Mouse (Mus musculus) liver, embryonic 14.5 days (tissue): ENCODE results near the gene Flt3l. TPM values are rescaled to one million over a fixed set of nuclear protein-coding genes. Genes with fewer than 3 reads are reported as not detected.

Source experiments
- ATAC-seq: fragments of 200-750 bp; cut with Nextera tagmentation; 2 replicates; pipeline ENCODE4 v1.8.0; 2017; ENCODE audit warnings: moderate number of reproducible peaks, mild to moderate bottlenecking, moderate library complexity; ENCODE audit not compliant: insufficient read depth
- DNase-seq, 3 experiments: peaks; one replicate each; pipeline ENCODE4 v3.0.0-alpha.2; 2012 to 2013; ENCODE audit warnings: low read depth in 3 of 3, low spot score in 3 of 3
- H3K27ac ChIP-seq: fragments of 300-500 bp; sonication (generic); 2 replicates; pipeline ENCODE4 v1.5.1; 2014; ENCODE audit warnings: moderate library complexity, mild to moderate bottlenecking, control low read depth, inconsistent platforms
- H3K27me3 ChIP-seq: fragments of 300-500 bp; sonication (generic); 2 replicates; pipeline ENCODE4 v1.6.1; 2014; ENCODE audit warnings: mild to moderate bottlenecking, low read length, moderate library complexity; ENCODE audit not compliant: control insufficient read depth, insufficient read depth
- H3K36me3 ChIP-seq: fragments of 300-500 bp; sonication (generic); replicated peaks from 2 replicates; pipeline ENCODE4 v1.6.1; 2014; ENCODE audit warnings: low read depth; ENCODE audit not compliant: control insufficient read depth, insufficient read depth
- H3K4me1 ChIP-seq, 2 experiments: fragments of 200-500 bp in 1 of 2; fragments of 300-500 bp in 1 of 2; sonication (generic) in 1 of 2; replicated peaks; 2 replicates each; pipeline ENCODE4 v1.6.1; 2012 to 2014; ENCODE audit warnings: antibody characterized with exemption in 1 of 2, inconsistent platforms in 1 of 2, low read length in 1 of 2; ENCODE audit not compliant: control insufficient read depth in 2 of 2, insufficient read depth in 2 of 2
- H3K4me2 ChIP-seq: fragments of 300-500 bp; sonication (generic); 2 replicates; pipeline ENCODE4 v1.6.1; 2014; ENCODE audit warnings: low read depth, mild to moderate bottlenecking, control low read depth, moderate library complexity
- H3K4me3 ChIP-seq, 2 experiments: fragments of 200-500 bp in 1 of 2; fragments of 300-500 bp in 1 of 2; sonication (generic) in 1 of 2; 2 replicates each; pipeline ENCODE4 v1.5.1; 2012 to 2014; ENCODE audit warnings: low read depth in 2 of 2, low read length in 2 of 2, mild to moderate bottlenecking in 2 of 2, control low read depth in 1 of 2, inconsistent platforms in 1 of 2, moderate library complexity in 1 of 2; ENCODE audit not compliant: insufficient read depth in 1 of 2
- H3K9ac ChIP-seq: fragments of 300-500 bp; sonication (generic); replicated peaks from 2 replicates; pipeline ENCODE4 v1.6.1; 2014; ENCODE audit warnings: mild to moderate bottlenecking, control low read depth, moderate library complexity
- H3K9me3 ChIP-seq: fragments of 300-500 bp; sonication (generic); 2 replicates; pipeline ENCODE4 v1.6.1; 2016; ENCODE audit warnings: low read length, mixed read lengths; ENCODE audit not compliant: control insufficient read depth
- CTCF ChIP-seq: IDR thresholded peaks from 2 replicates; pipeline ENCODE4 v1.5.1; 2016; ENCODE audit warnings: antibody characterized with exemption, low read depth, control low read depth
- EP300 ChIP-seq: IDR thresholded peaks from 2 replicates; pipeline ENCODE4 v1.6.1; 2016; ENCODE audit warnings: antibody characterized with exemption, low read depth
- WGBS: fragments of 180-500 bp; shearing (Covaris S2); extraction: QIAGEN DNeasy Blood & Tissue Kit; methylation state at CpG from one replicate; pipeline ENCODE4 v1.1.7; 2014; ENCODE audit not compliant: insufficient replicate concordance; 5-methylcytosine and 5-hydroxymethylcytosine counted together
- polyA plus RNA-seq, 2 experiments: library from polyadenylated mRNA; depleted of rRNA in 1 of 2; stranded (reverse) in 1 of 2; unstranded in 1 of 2; fragments of >200 nt; fragmentation: Nextera tagmentation in 1 of 2; extraction: Ambion mirVana in 1 of 2; gene quantifications; 2 replicates each; pipeline versions ENCODE4 v1.2.1 to v1.2.3; 2012 to 2014

The Flt3l gene
- polyA plus RNA-seq, 2 experiments: 3.9 to 12.1 TPM

DNA sequence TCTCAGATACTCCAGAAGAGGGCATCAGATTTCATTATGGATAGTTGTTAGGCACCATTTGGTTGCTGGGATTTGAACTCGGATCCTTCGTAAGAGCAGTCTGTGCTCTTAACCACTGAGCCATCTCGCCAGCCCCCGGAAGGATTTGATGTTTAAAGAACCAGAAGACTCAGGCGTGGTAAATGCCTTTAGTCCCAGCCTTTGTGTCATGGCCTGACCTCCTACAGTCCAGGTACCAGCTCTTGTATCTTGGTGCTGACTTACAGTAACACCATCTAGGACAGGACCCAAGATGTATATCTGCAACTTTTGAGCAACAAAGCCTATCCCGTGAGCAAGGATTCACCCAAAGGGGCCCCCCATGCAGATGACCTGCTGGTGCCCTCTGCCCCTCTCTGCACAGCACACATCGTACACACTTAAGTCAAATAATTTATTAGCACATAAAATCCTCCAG lies 11.1 kb downstream of the Flt3l start:
- TF ChIP-seq CTCF (0 out of 2 replicates have a peak, but pooled peaks have one; percentile 34), EP300 (no peak)
- no peak overlapping the region for H3K9ac ChIP-seq
- H3K27ac ChIP-seq: peak overlapping the region; percentile 74
- H3K4me1 ChIP-seq: peaks cover 22 to 34% of the 10 kb centered on the region in 2 experiments
- DNase-seq: peak; percentile 55 to 61 (median 57)
- ATAC-seq: no peak
- H3K4me3 ChIP-seq: no peak overlapping the region; a peak in 1 of 4 replicates
- 13% methylated on average over 7 of the region's 7 CpGs for WGBS
- H3K27me3 ChIP-seq: no peaks in the 10 kb centered on the region
- peaks cover 53% of the 10 kb centered on the region for H3K36me3 ChIP-seq
- H3K4me2 ChIP-seq: peak overlapping the region; percentile 83
- H3K9me3 ChIP-seq: no peaks in the 10 kb centered on the region

- ATAC-seq: peak; percentile 77
- H3K27ac ChIP-seq: peak within 1 kb of the TSS; percentile 74
Measured at GRCm38 (mm10) chr7:45124224-45125143, 11.7 kb downstream of the Flt3l start, which contains the start of gene Rps11. Rps11 (minus strand) TSS chr7:45124439.

DNA sequence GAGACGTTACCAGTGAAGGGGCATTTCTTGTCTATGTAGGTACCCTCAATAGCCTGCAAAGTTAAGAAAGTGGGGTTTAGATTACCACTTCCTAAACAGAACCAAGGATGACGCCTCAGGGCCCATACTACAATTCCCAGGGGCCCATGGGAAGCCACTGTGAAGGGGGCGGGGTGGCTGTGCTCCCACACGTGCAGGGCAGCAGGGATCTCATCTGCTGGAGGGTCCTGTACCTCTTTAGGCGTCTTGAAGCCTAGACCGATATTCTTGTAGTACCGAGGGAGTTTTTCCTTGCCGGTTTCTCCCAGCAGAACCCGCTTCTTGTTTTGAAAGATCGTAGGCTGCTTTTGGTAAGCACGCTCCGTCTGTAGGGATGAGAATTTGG lies 13.1 kb downstream of the Flt3l start:
- ATAC-seq (no peak), DNase-seq (no peak)
- peak overlapping the region; percentile 94 for H3K9ac ChIP-seq
- H3K4me1 ChIP-seq: peaks cover 16 to 28% of the 10 kb centered on the region in 2 experiments
- TF ChIP-seq EP300 (no peak), CTCF (no peak)
- peaks cover 55% of the 10 kb centered on the region for H3K36me3 ChIP-seq
- H3K9me3 ChIP-seq: no peaks in the 10 kb centered on the region
- WGBS: 7% methylated on average over 12 of the region's 12 CpGs
- peak overlapping the region; percentile 74 for H3K27ac ChIP-seq
- no peaks in the 10 kb centered on the region for H3K27me3 ChIP-seq
- H3K4me2 ChIP-seq: peak overlapping the region; percentile 83
- H3K4me3 ChIP-seq: peak overlapping the region; percentile 86 to 91

More at GRCm38 (mm10) chr7:45124224-45125143, 11.7 kb downstream of the Flt3l start, which contains the start of gene Rps11:
- Histone ChIP-seq H3K4me1 (peaks cover 16 to 29% of the 10 kb centered on the region in 2 experiments), H3K4me3 (peak within 1 kb of the TSS; percentile 86 to 91), H3K36me3 (peaks cover 53% of the 10 kb centered on the region), H3K4me2 (peak within 1 kb of the TSS; percentile 83), H3K9me3 (no peaks in the 10 kb centered on the region), H3K9ac (peak within 1 kb of the TSS; percentile 94), H3K27me3 (no peaks in the 10 kb centered on the region)
- WGBS: under 1% methylated on average over 59 of the region's 59 CpGs
- peak; percentile 100 for DNase-seq
- TF ChIP-seq CTCF: no peak; the same call in 1 of the 2 replicates
- TF ChIP-seq EP300: peak; percentile 56

GRCm38 (mm10) chr7:45122561-45123185 lies 13.6 kb downstream of the Flt3l start:
- Histone ChIP-seq H3K36me3 (peaks cover 55% of the 10 kb centered on the region), H3K27me3 (no peaks in the 10 kb centered on the region), H3K4me1 (peaks cover 16 to 28% of the 10 kb centered on the region in 2 experiments), H3K27ac (no peak overlapping the region), H3K9ac (peak overlapping the region; percentile 94), H3K9me3 (no peaks in the 10 kb centered on the region), H3K4me2 (peak overlapping the region; percentile 83), H3K4me3 (peak overlapping the region; percentile 86 to 91)
- TF ChIP-seq CTCF: no peak
- TF ChIP-seq EP300: no peak
- no peak for DNase-seq
- WGBS: 67% methylated on average over 15 of the region's 15 CpGs
- ATAC-seq: no peak

DNA sequence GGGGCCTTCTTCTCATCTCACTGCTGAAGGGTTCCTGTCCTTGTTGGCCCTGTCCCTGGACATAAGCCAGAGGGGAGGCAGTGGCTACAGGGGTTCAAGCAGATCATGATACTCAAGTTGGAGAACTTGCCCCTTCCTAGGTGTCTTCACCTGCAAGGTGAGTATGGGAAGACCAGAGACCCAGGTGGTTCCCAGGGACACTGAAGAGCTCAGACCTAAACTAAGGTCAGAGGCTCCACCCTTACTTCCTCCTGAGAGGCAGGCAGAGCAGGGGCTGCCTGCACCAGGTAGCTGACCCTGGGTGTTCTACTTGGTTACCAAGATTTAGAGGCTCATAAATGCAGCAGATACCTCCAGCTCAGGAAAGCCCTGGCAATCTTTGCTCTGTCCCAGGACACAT lies 14.3 kb downstream of the Flt3l start:
- ATAC-seq: no peak
- Histone ChIP-seq H3K9me3 (no peaks in the 10 kb centered on the region), H3K36me3 (peaks cover 50% of the 10 kb centered on the region), H3K4me1 (peaks cover 16 to 27% of the 10 kb centered on the region in 2 experiments), H3K27ac (no peak overlapping the region), H3K27me3 (no peaks in the 10 kb centered on the region), H3K9ac (no peak overlapping the region), H3K4me2 (peak overlapping the region; percentile 40), H3K4me3 (no peak overlapping the region)
- TF ChIP-seq EP300: no peak
- no peak for TF ChIP-seq CTCF
- DNase-seq: no peak
